Mouse (Mus musculus) intestine, embryonic 15.5 days (tissue): ENCODE data around the gene Pik3cb. TPM values are rescaled to one million over a fixed set of nuclear protein-coding genes. Genes with fewer than 3 reads are reported as not detected.

ENCODE experiments used
- ATAC-seq: fragments of 200-750 bp; cut with Nextera tagmentation; 2 replicates; pipeline ENCODE4 v1.8.0; 2017; ENCODE audit warnings: moderate TSS enrichment, moderate library complexity
- H3K27ac ChIP-seq: fragments of 300-500 bp; sonication (generic); 2 replicates; pipeline ENCODE4 v1.5.1; 2015; ENCODE audit warnings: mild to moderate bottlenecking, inconsistent platforms
- H3K27me3 ChIP-seq: fragments of 300-500 bp; sonication (generic); replicated peaks from 2 replicates; pipeline ENCODE4 v1.6.1; 2015; ENCODE audit warnings: inconsistent platforms
- H3K36me3 ChIP-seq: fragments of 300-500 bp; sonication (generic); 2 replicates; pipeline ENCODE4 v1.6.1; 2015; ENCODE audit warnings: inconsistent platforms
- H3K4me1 ChIP-seq: fragments of 300-500 bp; sonication (generic); replicated peaks from 2 replicates; pipeline ENCODE4 v1.6.1; 2015; ENCODE audit warnings: inconsistent platforms
- H3K4me2 ChIP-seq: fragments of 300-500 bp; sonication (generic); replicated peaks from 2 replicates; pipeline ENCODE4 v1.6.1; 2015; ENCODE audit warnings: mild to moderate bottlenecking, inconsistent platforms
- H3K4me3 ChIP-seq: fragments of 300-500 bp; sonication (generic); replicated peaks from 2 replicates; pipeline ENCODE4 v1.5.1; 2015; ENCODE audit warnings: inconsistent platforms
- H3K9ac ChIP-seq: fragments of 300-500 bp; sonication (generic); 2 replicates; pipeline ENCODE4 v1.6.1; 2015; ENCODE audit warnings: inconsistent platforms
- H3K9me3 ChIP-seq: fragments of 300-500 bp; sonication (generic); 2 replicates; pipeline ENCODE4 v1.6.1; 2016; ENCODE audit warnings: inconsistent platforms
- WGBS: fragments of 180-500 bp; shearing (Covaris S2); methylation state at CpG from one replicate; pipeline ENCODE4 v1.1.7; 2015; 5-methylcytosine and 5-hydroxymethylcytosine counted together
- polyA plus RNA-seq: library from polyadenylated mRNA; unstranded; fragments of >200 nt; fragmentation: Nextera tagmentation; extraction: Ambion mirVana; gene quantifications from 2 replicates; pipeline ENCODE4 v1.2.1, GENCODE M21; 2015

Gene Pik3cb
- polyA plus RNA-seq, 1 experiment from 2014 or later: 1.4 TPM

DNA sequence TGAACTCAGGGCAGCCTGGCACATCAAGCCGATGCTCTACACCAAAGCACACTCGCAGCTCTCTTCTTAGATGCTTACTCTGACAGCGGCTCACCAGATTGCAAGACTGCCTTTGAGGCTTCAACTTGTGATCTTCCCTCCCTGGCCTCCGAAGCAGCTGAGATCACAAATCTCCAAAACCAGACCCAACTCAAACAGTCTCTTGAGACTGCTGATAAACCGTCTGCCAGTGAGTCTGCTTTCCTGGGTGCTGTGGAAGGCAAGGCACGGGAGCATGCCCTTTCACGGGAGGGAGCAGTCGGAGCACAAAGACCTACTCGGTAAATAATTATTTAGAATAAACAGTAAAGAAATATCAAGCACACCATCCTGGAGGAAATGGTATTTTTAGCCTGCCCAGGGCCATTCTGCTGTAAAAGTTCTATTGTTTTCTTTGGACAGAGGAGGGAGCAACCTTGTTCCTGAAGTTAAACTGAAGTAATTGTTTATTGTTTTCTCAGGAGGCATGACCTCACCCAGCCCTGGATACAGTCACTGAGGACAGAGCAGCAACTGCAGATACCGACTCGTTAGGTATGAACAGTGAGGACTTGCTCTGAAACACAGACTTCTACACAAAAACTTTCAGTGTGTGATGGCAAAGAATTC lies 41.8 kb downstream of the Pik3cb start:
- Histone ChIP-seq H3K27ac (no peak overlapping the region), H3K9ac (no peak overlapping the region), H3K4me1 (no peaks in the 10 kb centered on the region), H3K9me3 (no peaks in the 10 kb centered on the region), H3K27me3 (no peaks in the 10 kb centered on the region), H3K4me3 (no peak overlapping the region), H3K36me3 (no peaks in the 10 kb centered on the region), H3K4me2 (no peak overlapping the region)
- no peak for ATAC-seq
- WGBS: 29% methylated on average over 11 of the region's 11 CpGs

DNA sequence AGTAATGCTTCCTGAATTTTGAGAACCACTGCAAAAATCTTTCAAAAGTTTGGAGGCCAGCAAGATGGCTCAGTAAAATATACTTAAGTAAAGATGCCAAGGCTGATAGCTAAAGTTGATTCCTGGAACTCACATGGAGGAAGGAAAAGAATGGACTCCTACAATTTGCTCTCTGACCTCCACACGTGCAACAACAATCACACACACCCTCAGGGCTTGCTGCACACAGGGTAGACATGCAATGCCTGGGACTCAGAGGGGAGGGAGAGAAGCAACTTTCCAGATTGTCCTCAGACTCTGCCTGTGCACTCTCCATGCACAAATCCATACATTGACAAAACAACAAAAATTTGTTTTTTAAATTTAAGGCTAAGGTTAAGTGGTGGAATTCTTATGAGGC lies 42.8 kb downstream of the Pik3cb start:
- no peak overlapping the region for H3K27ac ChIP-seq
- H3K36me3 ChIP-seq: no peaks in the 10 kb centered on the region
- H3K4me2 ChIP-seq: no peak overlapping the region
- no peaks in the 10 kb centered on the region for H3K9me3 ChIP-seq
- no peak overlapping the region for H3K4me3 ChIP-seq
- H3K9ac ChIP-seq: no peak overlapping the region
- no peak for ATAC-seq
- H3K4me1 ChIP-seq: no peaks in the 10 kb centered on the region
- WGBS: 60% methylated on average over 1 of the region's 1 CpGs
- no peaks in the 10 kb centered on the region for H3K27me3 ChIP-seq

DNA sequence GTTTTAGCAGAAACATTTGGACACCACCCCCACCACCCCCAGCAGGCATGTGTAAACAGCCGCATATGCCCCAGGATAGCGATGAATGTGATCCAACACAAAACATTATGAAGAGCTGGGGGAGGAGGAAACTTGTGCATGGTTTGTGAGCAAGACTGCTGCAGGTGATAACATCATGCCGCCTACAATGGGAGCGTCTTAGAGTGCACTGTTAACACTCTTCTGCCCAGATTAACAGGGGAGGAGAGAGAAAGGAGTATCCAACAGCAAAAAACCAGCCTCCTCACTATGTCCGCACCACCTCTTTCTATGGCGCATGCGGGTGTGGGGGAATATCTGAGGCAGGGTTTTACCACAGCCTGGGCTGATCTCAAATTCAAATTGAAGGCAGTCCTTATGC lies 45.2 kb downstream of the Pik3cb start:
- Histone ChIP-seq H3K27ac (no peak overlapping the region), H3K9me3 (no peaks in the 10 kb centered on the region), H3K9ac (no peak overlapping the region), H3K4me1 (no peaks in the 10 kb centered on the region), H3K4me3 (no peak overlapping the region), H3K27me3 (no peaks in the 10 kb centered on the region), H3K36me3 (no peaks in the 10 kb centered on the region), H3K4me2 (no peak overlapping the region)
- no peak for ATAC-seq
- 83% methylated on average over 7 of the region's 7 CpGs for WGBS

GRCm38 (mm10) chr9:99090546-99090945 lies 49.9 kb downstream of the Pik3cb start:
- Histone ChIP-seq H3K9ac (no peak overlapping the region), H3K4me1 (no peaks in the 10 kb centered on the region), H3K27ac (no peak overlapping the region), H3K4me2 (no peak overlapping the region), H3K27me3 (no peaks in the 10 kb centered on the region), H3K4me3 (no peak overlapping the region), H3K36me3 (no peaks in the 10 kb centered on the region), H3K9me3 (no peaks in the 10 kb centered on the region)
- 83% methylated on average over 4 of the region's 4 CpGs for WGBS
- ATAC-seq: no peak

DNA sequence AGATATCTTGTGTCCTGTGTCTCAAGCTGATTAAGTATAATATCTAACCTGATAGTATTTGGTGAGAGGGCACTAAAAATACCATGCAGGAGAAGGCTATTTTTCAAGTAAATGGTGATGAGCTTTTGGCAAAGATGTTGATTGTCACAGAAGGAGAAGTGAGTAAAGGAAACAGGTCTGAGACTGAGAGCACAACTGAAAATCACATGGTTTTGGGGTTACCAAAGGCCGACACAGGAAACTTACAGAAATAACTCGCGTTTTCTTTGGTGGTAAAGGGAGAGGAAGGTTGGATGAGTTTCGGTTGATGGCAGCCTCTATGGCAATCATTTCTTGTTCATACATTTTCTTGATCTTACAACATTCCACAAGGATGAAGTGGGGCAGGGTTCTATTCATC lies 50.5 kb downstream of the Pik3cb start:
- whole genome bisulfite sequencing: 86% methylated on average over 4 of the region's 4 CpGs
- no peaks in the 10 kb centered on the region for H3K36me3 ChIP-seq
- H3K4me3 ChIP-seq: no peak overlapping the region
- H3K27me3 ChIP-seq: no peaks in the 10 kb centered on the region
- ATAC-seq: no peak
- no peaks in the 10 kb centered on the region for H3K4me1 ChIP-seq
- H3K9ac ChIP-seq: no peak overlapping the region
- H3K27ac ChIP-seq: no peak overlapping the region
- H3K4me2 ChIP-seq: no peak overlapping the region
- no peaks in the 10 kb centered on the region for H3K9me3 ChIP-seq

GRCm38 (mm10) chr9:99081718-99082117 lies 58.7 kb downstream of the Pik3cb start:
- Histone ChIP-seq H3K36me3 (no peaks in the 10 kb centered on the region), H3K27me3 (no peaks in the 10 kb centered on the region), H3K4me1 (no peaks in the 10 kb centered on the region), H3K4me3 (no peak overlapping the region), H3K4me2 (no peak overlapping the region), H3K9me3 (no peaks in the 10 kb centered on the region), H3K9ac (no peak overlapping the region), H3K27ac (no peak overlapping the region)
- ATAC-seq: no peak
- 92% methylated on average over 5 of the region's 5 CpGs for WGBS

DNA sequence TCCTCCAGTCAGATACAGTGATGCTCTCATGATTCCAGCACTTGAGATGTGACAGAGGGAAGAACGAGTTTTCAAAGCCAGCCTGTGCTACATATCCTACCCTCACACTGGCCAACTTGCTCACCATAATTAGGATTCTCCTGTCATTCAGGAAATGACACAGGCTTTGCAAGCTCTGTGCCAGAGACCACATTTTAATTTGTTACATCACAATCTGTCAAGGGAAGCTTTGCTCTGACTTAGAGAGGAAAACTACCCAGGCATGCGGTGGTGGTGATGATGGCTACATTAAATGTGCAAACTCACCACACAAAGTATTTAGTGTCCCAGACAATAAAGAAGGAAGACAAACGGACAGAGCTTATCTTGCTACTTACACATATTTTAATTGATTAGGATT lies 59.1 kb downstream of the Pik3cb start:
- Histone ChIP-seq H3K27me3 (no peaks in the 10 kb centered on the region), H3K9me3 (no peaks in the 10 kb centered on the region), H3K9ac (no peak overlapping the region), H3K27ac (no peak overlapping the region), H3K36me3 (no peaks in the 10 kb centered on the region), H3K4me2 (no peak overlapping the region), H3K4me3 (no peak overlapping the region), H3K4me1 (no peaks in the 10 kb centered on the region)
- ATAC-seq: no peak
- WGBS: 79% methylated on average over 3 of the region's 3 CpGs

- Histone ChIP-seq H3K4me1 (no peaks in the 10 kb centered on the region), H3K27me3 (no peaks in the 10 kb centered on the region), H3K4me2 (no peak overlapping the region), H3K9me3 (no peaks in the 10 kb centered on the region), H3K4me3 (no peak overlapping the region), H3K36me3 (no peaks in the 10 kb centered on the region), H3K27ac (no peak overlapping the region), H3K9ac (no peak overlapping the region)
- 96% methylated on average over 2 of the region's 2 CpGs for WGBS
- no peak for ATAC-seq
Observed at GRCm38 (mm10) chr9:99080657-99081056, 59.8 kb downstream of the Pik3cb start.

- H3K4me3 ChIP-seq: no peak overlapping the region
- no peaks in the 10 kb centered on the region for H3K9me3 ChIP-seq
- no peaks in the 10 kb centered on the region for H3K27me3 ChIP-seq
- no peaks in the 10 kb centered on the region for H3K4me1 ChIP-seq
- no peak overlapping the region for H3K27ac ChIP-seq
- H3K9ac ChIP-seq: no peak overlapping the region
- H3K36me3 ChIP-seq: no peaks in the 10 kb centered on the region
- no peak overlapping the region for H3K4me2 ChIP-seq
- no peak for ATAC-seq
- 67% methylated on average over 2 of the region's 2 CpGs for WGBS
Observed at GRCm38 (mm10) chr9:99074462-99074861, 66.0 kb downstream of the Pik3cb start.

GRCm38 (mm10) chr9:99072538-99072937 lies 67.9 kb downstream of the Pik3cb start:
- no peak for ATAC-seq
- H3K4me3 ChIP-seq: no peak overlapping the region
- no peaks in the 10 kb centered on the region for H3K27me3 ChIP-seq
- no peaks in the 10 kb centered on the region for H3K36me3 ChIP-seq
- no peak overlapping the region for H3K9ac ChIP-seq
- no peak overlapping the region for H3K4me2 ChIP-seq
- WGBS: 54% methylated on average over 4 of the region's 4 CpGs
- no peaks in the 10 kb centered on the region for H3K4me1 ChIP-seq
- H3K27ac ChIP-seq: no peak overlapping the region
- H3K9me3 ChIP-seq: no peaks in the 10 kb centered on the region

GRCm38 (mm10) chr9:99065311-99065710 lies 75.1 kb downstream of the Pik3cb start:
- no peak overlapping the region for H3K4me2 ChIP-seq
- H3K27ac ChIP-seq: no peak overlapping the region
- no peaks in the 10 kb centered on the region for H3K4me1 ChIP-seq
- H3K36me3 ChIP-seq: no peaks in the 10 kb centered on the region
- no peak for ATAC-seq
- no peak overlapping the region for H3K9ac ChIP-seq
- no peak overlapping the region for H3K4me3 ChIP-seq
- H3K9me3 ChIP-seq: no peaks in the 10 kb centered on the region
- WGBS: 86% methylated on average over 5 of the region's 5 CpGs
- H3K27me3 ChIP-seq: no peaks in the 10 kb centered on the region

DNA sequence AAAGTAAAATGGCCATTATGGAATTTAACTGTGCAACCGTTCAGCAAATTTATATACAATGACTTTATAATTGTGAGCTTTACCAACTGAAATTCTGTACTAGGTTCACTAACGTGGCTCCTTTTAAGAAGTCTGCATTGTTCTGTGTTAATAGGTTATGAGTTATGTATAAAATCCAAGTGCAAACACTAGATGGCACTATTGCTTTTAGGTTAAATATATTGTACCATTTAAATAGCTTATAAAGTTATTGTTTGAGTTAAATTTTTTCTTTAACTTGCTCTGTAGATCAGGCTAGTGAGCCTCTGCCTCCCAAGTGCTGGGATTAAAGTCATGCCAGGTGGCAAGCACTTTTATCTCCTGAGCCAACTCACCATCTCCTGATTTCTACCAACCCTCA lies 76.2 kb downstream of the Pik3cb start:
- Histone ChIP-seq H3K36me3 (no peaks in the 10 kb centered on the region), H3K9ac (no peak overlapping the region), H3K27ac (no peak overlapping the region), H3K4me2 (no peak overlapping the region), H3K27me3 (no peaks in the 10 kb centered on the region), H3K4me3 (no peak overlapping the region), H3K4me1 (no peaks in the 10 kb centered on the region), H3K9me3 (no peaks in the 10 kb centered on the region)
- ATAC-seq: no peak
- 51% methylated on average over 2 of the region's 2 CpGs for WGBS

DNA sequence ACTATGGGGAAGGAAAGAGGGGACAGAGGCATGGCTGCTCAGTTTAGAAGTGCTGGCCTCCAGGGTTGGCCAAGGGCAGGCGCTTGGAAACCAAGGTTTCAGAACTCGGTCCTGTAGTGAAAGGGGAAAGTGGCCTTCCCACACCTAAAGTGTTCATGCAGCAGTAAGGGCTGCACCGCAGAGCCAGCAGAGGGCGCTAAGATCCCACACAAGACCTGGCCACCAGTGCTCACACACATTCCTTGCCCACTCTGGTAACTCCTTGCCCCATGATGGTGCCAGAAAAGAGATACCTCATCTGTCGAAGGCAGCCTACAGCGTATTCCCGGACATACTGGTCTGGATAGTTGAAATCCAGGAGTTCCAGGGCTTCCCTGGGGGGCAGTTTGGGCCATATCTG lies 77.9 kb downstream of the Pik3cb start:
- Histone ChIP-seq H3K27me3 (no peaks in the 10 kb centered on the region), H3K9me3 (no peaks in the 10 kb centered on the region), H3K4me1 (no peaks in the 10 kb centered on the region), H3K4me3 (no peak overlapping the region), H3K9ac (no peak overlapping the region), H3K27ac (no peak overlapping the region), H3K36me3 (no peaks in the 10 kb centered on the region), H3K4me2 (no peak overlapping the region)
- WGBS: 39% methylated on average over 7 of the region's 7 CpGs
- peak; percentile 82 for ATAC-seq
